Mouse (Mus musculus) cortical plate, adult 2 months (tissue): ENCODE data around the gene Acsm1.

Experiments used
- CTCF ChIP-seq: fragments of 200-500 bp; IDR thresholded peaks from 2 replicates; pipeline ENCODE4 v1.5.1; 2011; ENCODE audit warnings: mild to moderate bottlenecking, control low read depth, low read length; ENCODE audit not compliant: insufficient read depth; ENCODE audit errors: extremely low read depth
- POLR2A ChIP-seq: fragments of 200-500 bp; IDR thresholded peaks from 2 replicates; pipeline ENCODE4 v1.6.1; 2011; ENCODE audit warnings: mild to moderate bottlenecking, low read length, control low read depth; ENCODE audit not compliant: insufficient read depth; ENCODE audit errors: extremely low read depth

DNA sequence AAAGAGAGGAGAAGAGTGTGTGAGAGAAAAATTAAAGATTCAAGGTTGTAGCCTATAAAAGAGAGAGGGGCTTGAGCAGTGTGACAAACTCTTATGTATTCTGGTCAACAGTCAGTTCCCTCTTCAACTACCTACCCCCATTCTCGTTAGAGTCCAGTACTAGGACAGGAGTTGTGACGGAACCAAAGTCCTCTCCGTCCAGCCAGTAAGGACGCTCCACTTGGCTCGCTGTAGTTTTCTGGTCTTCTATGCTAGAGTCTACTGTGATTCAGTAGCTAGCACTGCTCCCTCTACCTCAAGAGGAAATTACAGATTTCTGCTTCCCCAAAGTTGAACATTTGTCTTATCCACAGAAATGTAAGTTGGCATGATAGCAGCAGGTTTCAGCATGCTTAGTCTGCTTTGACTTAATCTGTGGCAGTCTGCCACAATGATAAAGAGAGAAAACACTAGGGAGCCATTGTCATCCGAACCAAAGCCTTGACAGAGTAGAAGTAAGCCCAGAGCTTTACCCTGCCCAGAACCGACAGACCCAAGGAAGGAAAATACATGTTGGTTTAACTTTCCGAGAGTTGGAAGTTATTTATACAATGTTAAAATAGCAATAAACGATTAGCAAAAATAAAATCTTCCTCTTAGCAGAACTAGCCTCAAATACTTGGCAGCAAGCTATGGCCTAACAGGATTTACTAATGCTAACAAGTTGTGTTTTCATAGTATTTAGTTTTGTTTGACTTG lies 731 bp upstream of the Acsm1 start:
- TF ChIP-seq CTCF (no peak), POLR2A (no peak)
